Mouse (Mus musculus): ENCODE data around the gene Efcab6. TPM values are rescaled to one million over a fixed set of nuclear protein-coding genes. Genes with fewer than 3 reads are reported as not detected.
A peak's percentile ranks its signal among the peaks of the same experiment; 100 is the strongest.
"Not testable (repeated sequence)": the region's sequence is repeated elsewhere in the genome, so short reads cannot be mapped to it uniquely, and the experiment has no call there.

Efcab6 gene
- 10 to 100 TPM; 20.4 to 24.1 TPM for total RNA-seq (2021)

GRCm38 (mm10) chr15:84065140-84065539 is at the start of gene Efcab6:
Gene Efcab6, minus strand, starts transcription at chr15:84065379.
- peak; percentile 74 for DNase-seq
- intact Hi-C loops (cut with DNase I) = no loop called here

- intact Hi-C loops (cut with DNase I) = no loop called here
- DNase-seq = no peak
These were observed 48.7 kb upstream of the Efcab6 start for GRCm38 (mm10) chr15:84113873-84114272.

GRCm38 (mm10) chr15:84108899-84109298 is 43.7 kb upstream of the Efcab6 start:
- intact Hi-C loops (cut with DNase I) = no loop called here

GRCm38 (mm10) chr15:84105924-84106500 is 40.8 kb upstream of the Efcab6 start:
- intact Hi-C loops (cut with DNase I) = no loop called here
- DNase-seq = no peak

More at GRCm38 (mm10) chr15:84108899-84109298, 43.7 kb upstream of the Efcab6 start:
- no peak for DNase-seq

GRCm38 (mm10) chr15:84105105-84105923 is 40.1 kb upstream of the Efcab6 start, which contains the start of gene Sult4a1:
Gene Sult4a1, minus strand, starts transcription at chr15:84105754.
- DNase-seq = peak; percentile 72
- intact Hi-C loops (cut with DNase I) = no loop called here

- DNase-seq = no peak
- intact Hi-C loops (cut with DNase I) = no loop called here
These were observed 39.4 kb upstream of the Efcab6 start for GRCm38 (mm10) chr15:84104626-84105025.

- DNase-seq = peak; percentile 45
- intact Hi-C loops (cut with DNase I) = not testable (repeated sequence)
These were observed 32.4 kb upstream of the Efcab6 start for GRCm38 (mm10) chr15:84097536-84097935.

GRCm38 (mm10) chr15:84096051-84096450 is 30.9 kb upstream of the Efcab6 start:
- peak; percentile 90 for DNase-seq

GRCm38 (mm10) chr15:84094921-84095320 is 29.7 kb upstream of the Efcab6 start:
- intact Hi-C loops (cut with DNase I) = no loop called here
- peak; percentile 74 for DNase-seq

More at GRCm38 (mm10) chr15:84096051-84096450, 30.9 kb upstream of the Efcab6 start:
- intact Hi-C loops (cut with DNase I) = no loop called here

- intact Hi-C loops (cut with DNase I) = no loop called here
These were observed 21.6 kb upstream of the Efcab6 start for GRCm38 (mm10) chr15:84086775-84087174.

GRCm38 (mm10) chr15:84086364-84086763 is 21.2 kb upstream of the Efcab6 start:
- DNase-seq = no peak
- intact Hi-C loops (cut with DNase I) = no loop called here

More at GRCm38 (mm10) chr15:84086775-84087174, 21.6 kb upstream of the Efcab6 start:
- DNase-seq = no peak

- no peak for DNase-seq
- intact Hi-C loops (cut with DNase I) = no loop called here
These were observed 14.9 kb upstream of the Efcab6 start for GRCm38 (mm10) chr15:84080069-84080468.

GRCm38 (mm10) chr15:84079519-84079918 is 14.3 kb upstream of the Efcab6 start:
- intact Hi-C loops (cut with DNase I) = no loop called here
- no peak for DNase-seq

- intact Hi-C loops (cut with DNase I) = no loop called here
- no peak for DNase-seq
These were observed 13.5 kb upstream of the Efcab6 start for GRCm38 (mm10) chr15:84078667-84079066.

- peak; percentile 29 for DNase-seq
- intact Hi-C loops (cut with DNase I) = no loop called here
These were observed 12.0 kb upstream of the Efcab6 start for GRCm38 (mm10) chr15:84077151-84077550.

- peak; percentile 64 for DNase-seq
- intact Hi-C loops (cut with DNase I) = loop anchor here (5.0 kb wide), 1 partner anchor 553 kb away; no protein-coding TSS in a partner anchor
These were observed 9.6 kb upstream of the Efcab6 start for GRCm38 (mm10) chr15:84074705-84075185.

GRCm38 (mm10) chr15:84073911-84074704 is 8.9 kb upstream of the Efcab6 start:
- intact Hi-C loops (cut with DNase I) = loop anchor here (5.0 kb wide), 1 partner anchor 553 kb away; no protein-coding TSS in a partner anchor
- DNase-seq = peak; percentile 83

- intact Hi-C loops (cut with DNase I) = loop anchor here (5.0 kb wide), 1 partner anchor 554 kb away; no protein-coding TSS in a partner anchor
- DNase-seq = peak; percentile 67
These were observed 7.9 kb upstream of the Efcab6 start for GRCm38 (mm10) chr15:84073058-84073457.

GRCm38 (mm10) chr15:84072226-84072625 is 7.0 kb upstream of the Efcab6 start:
- intact Hi-C loops (cut with DNase I) = loop anchor here (5.0 kb wide), 1 partner anchor 555 kb away; no protein-coding TSS in a partner anchor
- DNase-seq = peak; percentile 97

GRCm38 (mm10) chr15:84070116-84070676 is 5.0 kb upstream of the Efcab6 start:
- intact Hi-C loops (cut with DNase I) = loop anchor here (5.0 kb wide), 1 partner anchor 557 kb away; no protein-coding TSS in a partner anchor

More at GRCm38 (mm10) chr15:84070116-84070676, 5.0 kb upstream of the Efcab6 start:
- DNase-seq = no peak

Measured in left cerebral cortex, postnatal 4 days (tissue).